Mouse (Mus musculus): ENCODE results near the gene Retreg2.

GRCm38 (mm10) chr1:75182160-75182559, 39.6 kb downstream of the Retreg2 start:
- TF ChIP-seq POLR2AphosphoS2 (IDR thresholded peaks at IDR 0.05; ENCODE audit: insufficient read length, low read depth) (no peak), CEBPB (IDR thresholded peaks at IDR 0.05; ENCODE audit: insufficient read depth, poor library complexity, severe bottlenecking) (no peak), TCF3 (IDR thresholded peaks at IDR 0.05; ENCODE audit: insufficient read length, low read depth) (no peak), POLR2A (IDR thresholded peaks at IDR 0.05; ENCODE audit: insufficient read length, low read depth) (no peak), MYOG (IDR thresholded peaks at IDR 0.05; ENCODE audit: control insufficient read depth in 1 of 3, insufficient read depth in 1 of 3, insufficient read length in 2 of 3, low read depth in 2 of 3) (no peak), TCF12 (IDR thresholded peaks at IDR 0.05; ENCODE audit: insufficient read depth, poor library complexity, severe bottlenecking) (no peak), USF1 (IDR thresholded peaks at IDR 0.05; ENCODE audit: low read depth) (no peak), REST (IDR thresholded peaks at IDR 0.05; ENCODE audit: insufficient read depth, insufficient read length) (no peak), E2F4 (IDR thresholded peaks at IDR 0.05; ENCODE audit: insufficient read depth) (no peak), SRF (IDR thresholded peaks at IDR 0.05; ENCODE audit: control insufficient read depth, insufficient read length, low read depth) (no peak), MAX (IDR thresholded peaks at IDR 0.05; ENCODE audit: low read depth) (no peak)
